Mouse (Mus musculus) retina, postnatal 1 day (tissue): ENCODE measurements around the gene Nova1.
A peak's percentile ranks its signal among the peaks of the same experiment; 100 is the strongest.

ENCODE experiments used
- DNase-seq: peaks from one replicate; pipeline ENCODE4 v3.0.0-alpha.2; 2012

The Nova1 gene

DNA sequence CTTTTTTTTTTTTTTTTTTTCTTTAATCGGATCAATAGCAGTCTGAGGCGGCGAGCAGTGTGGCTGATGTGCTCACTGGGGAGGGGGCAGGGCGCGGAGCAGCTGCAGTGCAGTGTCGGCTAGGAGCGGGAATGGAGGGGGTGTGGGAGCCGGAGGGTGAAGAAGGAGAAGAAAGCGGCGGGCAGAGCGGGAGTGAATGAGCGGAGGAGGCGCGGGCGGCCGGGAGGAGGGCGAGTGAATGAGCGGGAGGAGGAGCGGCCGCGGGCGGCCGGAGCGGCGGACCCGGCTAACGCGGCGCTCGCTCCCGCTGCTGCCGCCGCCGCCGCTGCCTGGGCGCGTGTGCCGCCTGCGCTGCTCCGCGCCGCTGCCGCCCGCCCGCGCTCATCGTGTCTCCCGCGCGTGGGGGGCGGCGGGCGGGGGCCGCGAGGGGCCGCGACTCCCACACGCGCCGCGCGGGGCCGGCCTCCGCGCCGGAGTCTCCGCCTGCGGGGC is at the start of gene Nova1:
Gene Nova1 (minus strand): TSS at position 74 of the 492 bp plus-strand sequence.
- DNase-seq, result peak; percentile 91

DNA sequence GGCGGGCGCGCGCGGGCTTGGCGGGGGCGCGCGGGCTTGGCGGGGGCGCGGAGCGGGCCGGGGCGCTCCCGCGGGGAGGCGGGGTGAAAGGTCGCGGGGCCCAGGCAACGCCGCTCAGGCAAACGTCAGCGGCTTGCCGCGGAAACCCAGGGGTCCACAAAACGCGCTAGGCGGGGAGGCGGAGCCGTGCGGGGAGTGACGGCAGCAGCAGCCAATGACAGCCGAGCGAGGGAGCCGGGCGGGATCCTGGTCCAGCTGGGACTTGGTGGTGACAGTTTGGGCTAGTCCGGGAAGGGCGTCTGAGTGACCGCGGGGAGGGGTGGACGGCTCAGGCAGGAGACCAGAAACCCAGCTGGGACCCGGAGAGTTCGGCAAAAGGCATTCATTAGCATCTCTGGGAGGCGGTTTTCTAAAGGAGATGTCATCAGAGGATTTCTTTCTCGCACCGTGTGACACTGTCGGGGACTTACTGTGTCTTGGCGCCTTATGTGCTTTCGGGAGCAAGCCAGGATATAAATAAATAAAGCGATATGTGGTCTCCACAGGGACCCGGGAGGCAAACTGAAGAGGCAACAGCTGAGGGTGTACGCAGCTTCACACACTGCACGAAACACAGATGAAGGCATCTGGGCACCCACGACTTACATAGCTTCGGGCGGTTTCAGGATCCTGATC is 756 bp upstream of the Nova1 start:
- peak; percentile 97 for DNase-seq

DNA sequence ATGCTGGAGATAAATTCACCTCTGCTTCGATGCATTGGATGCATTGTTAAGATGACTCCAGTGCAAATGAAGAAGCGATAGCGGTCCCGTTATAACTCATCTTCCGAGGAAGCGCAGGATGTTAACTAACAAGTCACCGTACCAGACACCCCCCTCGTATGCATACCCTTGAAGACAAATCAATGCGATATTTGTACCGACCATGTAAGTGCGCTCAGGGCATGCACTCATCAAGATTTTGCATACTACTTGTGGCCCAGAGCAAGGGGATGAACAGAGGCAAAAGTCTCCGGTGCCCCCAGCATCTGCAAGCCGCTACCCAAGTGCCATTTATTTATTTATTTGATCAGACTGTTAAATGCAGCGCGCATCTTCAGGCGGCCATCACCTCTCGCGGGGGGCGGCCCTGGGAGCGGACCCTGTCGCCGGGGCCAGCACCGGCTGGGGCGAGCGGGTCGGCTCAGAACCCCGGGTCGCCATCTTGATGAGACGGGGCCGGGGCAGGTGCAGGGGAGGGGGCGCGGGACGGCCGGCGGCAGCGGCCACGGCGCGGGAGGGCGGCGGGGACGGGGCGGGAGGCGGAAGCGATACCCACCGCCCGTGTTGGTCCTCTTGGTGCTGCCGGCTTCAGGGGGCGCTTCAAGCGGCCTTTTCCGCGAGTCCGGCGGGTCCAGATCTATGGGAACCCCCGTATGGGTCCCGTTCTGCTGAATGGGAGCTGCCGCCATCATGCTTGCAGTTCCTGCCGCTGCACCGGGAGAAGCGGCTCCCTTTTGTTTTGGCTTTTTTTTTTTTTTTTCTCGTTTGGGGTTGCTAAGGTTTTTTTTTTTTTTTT is 491 bp downstream of the Nova1 start:
- DNase-seq, result no peak

DNA sequence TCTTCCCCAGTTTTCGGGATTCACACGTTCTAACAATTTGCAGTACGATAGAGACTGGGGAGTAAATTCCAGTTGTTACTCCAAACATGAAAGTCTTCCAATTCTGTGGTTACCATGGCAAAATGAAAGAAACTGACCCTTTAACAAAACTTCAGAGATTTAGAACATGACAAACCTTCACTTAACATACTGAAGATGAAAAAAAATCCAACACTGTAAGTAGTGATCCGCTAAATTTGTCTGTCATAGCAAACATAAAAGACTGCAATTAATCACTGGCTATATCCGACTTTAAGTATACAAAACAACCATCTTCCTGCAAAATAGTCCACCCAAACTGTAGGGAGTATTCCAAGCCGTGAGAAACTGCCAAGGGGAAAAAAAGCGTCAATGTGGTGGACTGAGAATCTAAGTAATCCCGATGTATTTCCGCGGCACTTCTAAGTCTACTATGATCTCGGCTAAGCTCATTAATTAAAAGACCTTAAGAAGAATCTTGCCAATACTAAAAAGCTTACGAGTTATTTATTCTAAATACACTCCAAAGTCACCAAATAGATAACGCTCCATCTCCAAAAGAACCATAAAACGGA is 1.4 kb downstream of the Nova1 start:
- DNase-seq, result peak; percentile 57

DNA sequence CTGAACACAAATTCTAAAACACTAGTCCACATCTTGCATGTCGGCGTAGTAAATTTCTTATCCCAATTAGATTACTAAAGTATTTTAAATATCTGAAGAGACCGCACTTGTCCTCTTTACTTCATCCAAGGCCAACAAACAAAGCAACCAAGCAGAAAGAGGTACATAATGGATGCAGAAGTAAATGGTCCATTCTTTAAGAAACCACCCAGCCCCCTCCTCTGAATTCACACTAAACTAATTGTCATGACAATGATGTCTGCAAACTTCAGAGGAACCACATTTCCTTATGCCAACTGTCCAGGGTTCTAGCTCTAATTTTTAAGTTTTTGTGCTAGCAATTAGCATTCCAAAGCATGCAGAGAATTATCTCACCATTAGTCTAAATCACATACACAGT is 2.4 kb downstream of the Nova1 start:
- DNase-seq, result peak; percentile 53

DNA sequence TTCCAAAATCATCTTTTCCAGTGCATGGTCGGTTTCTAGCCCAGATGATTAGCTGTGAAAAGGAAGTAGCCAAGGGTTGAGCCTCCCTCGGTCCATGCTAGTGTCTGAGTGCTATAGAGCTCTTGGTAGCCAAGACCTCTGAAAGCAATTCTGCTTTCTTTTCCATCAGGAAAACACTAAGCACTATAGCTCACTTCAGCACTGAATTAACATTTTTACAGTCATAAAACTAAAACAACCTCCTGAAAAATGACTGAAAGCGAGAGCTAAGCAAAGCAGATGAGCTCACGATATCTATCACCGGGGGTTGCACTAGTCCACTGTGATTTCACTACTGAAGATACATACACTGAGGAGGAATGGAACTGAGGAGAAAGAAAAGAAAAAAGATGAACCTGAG is 3.0 kb downstream of the Nova1 start:
- DNase-seq, result no peak

DNA sequence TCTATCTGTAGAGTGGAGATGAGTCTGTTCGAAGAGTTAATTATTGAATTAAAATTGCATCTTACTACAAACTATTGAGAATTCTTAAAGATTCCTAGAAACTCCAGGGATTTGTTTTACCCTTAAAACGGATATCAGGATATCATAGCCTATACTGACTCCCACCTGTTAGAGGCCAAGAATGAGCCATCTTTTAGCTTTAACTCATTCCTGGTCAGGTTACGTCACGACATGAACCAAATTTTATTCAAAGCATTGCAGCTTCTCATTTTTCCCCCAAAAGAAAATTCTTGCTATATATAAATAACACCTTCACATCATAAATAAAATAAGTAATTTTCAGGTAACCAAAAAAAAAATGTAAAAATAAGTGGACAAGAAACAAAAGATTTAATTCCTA is 3.9 kb downstream of the Nova1 start:
- no peak for DNase-seq

DNA sequence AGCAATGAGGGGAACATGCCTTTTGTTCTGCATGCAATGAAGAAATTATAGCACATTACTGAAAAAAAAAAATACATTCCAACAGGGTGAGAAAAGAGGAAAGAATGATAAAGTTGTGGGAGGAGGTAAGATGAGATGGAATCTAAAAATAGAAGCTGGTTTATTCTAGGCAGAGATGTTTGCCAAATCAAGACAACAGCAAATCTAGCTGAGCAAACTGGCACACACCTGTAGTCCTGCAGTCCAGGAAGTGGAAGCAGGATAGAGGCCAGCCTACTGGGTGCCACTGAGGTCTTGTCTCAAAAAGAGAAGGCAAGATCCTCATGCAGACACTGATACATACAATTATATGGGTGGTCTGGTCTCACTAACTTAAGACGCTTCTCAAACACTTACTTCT is 17.4 kb downstream of the Nova1 start:
- no peak for DNase-seq

DNA sequence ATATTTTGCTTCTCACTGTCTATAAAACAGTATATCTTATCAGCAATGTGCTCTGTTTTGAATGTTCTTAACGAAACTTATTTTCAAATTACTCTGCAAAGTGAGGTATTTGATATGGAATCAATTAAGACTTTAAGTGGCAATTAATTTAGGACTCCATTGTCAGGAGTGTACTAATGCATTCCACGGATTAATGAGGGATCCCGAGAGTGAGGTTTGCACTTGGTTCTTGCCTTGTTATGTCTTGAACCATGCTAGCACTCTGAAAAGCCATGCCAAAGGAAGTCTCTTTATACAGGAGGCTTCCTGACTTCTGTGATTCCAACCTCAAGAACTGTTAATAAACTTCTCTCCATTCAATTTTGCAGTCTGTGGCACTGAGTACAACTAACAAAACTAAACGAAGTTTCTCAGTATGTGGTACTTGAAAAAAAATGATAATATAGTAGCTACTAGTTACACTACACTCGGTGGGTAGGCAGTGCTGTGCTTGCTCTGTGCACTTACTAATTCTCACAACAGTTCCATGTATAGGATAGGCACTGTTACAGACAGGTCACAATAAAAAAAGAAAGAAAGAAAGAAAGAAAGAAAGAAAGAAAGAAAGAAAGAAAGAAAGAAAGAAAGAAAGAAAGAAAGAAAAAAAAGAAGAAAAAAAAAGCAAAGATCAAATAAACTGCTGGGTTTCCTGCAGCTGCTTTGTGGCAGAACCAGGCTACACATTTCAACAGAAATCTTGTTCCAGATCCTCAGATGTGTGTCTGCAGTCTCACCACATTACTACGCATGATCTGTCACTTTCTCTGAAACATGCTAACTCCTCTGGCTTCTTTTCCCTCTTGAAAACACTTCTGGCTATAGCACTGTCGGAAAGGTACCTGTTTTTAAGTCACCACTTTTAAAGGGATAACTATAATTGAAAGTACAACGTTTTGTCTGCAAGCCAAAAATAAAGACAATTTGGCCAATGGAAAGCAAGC is 36.1 kb downstream of the Nova1 start:
- peak; percentile 27 for DNase-seq

DNA sequence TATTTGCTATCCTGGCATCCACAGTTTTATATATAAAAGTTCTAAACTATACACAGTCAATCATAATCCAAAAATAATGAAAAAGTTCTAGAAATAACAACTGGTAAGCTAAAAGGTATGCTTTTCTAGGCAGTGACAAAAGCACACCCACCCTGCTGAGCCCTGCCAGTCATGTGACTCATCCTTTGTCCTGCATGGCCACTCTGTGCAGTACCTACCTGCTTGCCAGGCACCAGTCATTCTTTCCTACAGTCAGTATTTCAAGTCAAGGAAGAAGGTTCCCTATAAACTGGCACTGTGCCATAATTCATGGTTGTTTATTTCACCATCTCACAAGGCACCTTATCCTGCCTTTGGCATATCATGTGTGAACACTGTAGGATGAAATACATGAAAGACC is 37.2 kb downstream of the Nova1 start:
- DNase-seq, result no peak

DNA sequence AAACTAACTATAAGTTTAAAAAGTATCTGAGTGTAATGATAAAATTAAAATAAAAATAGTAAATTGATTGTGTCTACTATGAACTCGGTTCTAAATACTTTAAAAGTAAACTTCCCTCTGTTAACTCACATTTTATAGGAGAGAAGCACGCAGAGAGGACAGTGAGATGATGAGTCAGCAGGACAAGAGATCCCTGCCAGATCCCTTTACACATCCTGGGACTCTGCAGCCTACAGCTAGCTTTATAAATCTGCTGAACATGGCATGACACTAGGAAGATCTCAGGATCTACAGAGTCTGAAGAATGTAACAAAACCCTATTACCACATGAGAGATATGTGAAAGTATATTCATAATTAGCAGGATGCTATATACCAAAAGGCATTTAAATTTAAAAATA is 37.7 kb downstream of the Nova1 start:
- no peak for DNase-seq

DNA sequence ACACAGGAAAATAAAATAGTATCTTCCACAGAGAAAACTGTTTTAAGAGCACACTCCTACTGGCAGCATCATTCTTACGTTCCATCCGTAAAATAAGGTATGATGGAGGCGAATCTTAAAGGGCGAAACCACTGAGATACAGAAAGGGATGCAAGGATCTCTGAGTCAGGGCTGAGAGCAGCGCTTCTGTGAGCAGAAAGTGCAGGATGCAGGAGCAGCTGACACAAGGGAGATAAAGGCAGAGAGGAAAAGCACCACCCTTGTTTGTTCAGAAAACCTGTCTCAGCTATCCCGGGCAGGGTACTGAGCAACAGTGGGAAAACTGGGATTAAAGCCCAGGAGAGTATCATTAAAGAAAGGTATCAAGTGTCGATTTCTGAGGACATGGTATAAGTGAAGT is 59.3 kb downstream of the Nova1 start:
- DNase-seq, result peak; percentile 1

DNA sequence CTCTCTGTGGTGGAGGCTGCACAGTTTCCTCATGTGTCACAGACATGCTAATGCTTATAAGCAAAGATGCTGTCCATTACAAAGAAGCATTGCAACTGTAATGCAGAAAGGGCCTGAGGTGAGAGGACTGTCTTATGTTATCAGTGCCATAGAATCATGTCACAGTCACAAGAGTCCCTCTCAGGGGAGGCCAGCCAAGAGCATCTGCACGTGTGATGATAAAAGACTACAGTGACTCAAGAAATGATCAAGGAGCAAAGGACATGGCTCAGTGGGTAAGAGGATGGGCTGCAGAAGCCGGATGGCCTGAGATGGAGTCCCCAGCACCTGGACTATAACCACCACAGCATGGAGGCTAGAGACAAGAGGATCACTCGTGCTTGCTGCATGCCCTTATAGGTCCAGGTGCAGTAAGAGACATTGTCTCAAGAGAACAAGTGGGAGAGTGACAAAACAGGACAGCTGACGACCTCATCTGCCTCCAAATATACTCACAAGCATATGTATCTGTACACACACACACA is 64.3 kb downstream of the Nova1 start:
- peak; percentile 29 for DNase-seq

DNA sequence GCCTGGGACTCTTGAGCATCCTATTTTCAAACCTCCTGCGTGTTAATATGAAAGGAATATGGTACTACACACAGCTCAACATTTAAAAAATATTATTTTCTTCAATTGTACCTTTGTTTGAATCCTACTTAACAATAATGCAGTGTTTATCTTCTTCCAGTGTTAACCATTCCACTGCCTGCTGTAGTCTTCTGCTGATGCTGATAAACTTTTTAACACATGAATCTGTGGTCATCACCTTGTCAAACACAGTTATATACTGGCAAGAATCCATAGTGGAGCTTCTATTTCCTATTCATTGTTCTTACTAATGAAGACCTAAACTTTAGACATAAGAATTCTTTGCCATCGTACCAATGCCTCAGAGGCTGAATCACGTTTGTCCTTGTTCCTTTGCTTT is 65.6 kb downstream of the Nova1 start:
- DNase-seq, result no peak

DNA sequence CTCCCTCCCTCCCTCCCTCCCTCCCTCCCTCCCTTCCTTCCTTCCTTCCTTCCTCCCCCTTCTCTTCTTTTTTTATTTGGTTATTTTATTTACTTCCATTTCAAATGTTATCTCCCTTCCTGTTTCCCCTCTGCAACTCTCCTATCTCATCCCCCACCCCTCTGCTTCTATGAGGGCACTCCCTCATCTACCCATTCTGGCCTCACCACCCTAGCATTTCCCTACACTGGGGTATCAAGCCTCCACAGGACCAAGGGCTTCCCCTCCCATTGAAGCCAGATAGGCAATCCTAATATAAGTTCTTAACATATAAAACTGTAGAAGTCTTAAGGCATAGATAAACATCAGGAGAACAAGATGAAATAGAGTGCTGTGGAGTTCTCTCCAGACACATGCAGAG is 85.5 kb downstream of the Nova1 start:
- no peak for DNase-seq

DNA sequence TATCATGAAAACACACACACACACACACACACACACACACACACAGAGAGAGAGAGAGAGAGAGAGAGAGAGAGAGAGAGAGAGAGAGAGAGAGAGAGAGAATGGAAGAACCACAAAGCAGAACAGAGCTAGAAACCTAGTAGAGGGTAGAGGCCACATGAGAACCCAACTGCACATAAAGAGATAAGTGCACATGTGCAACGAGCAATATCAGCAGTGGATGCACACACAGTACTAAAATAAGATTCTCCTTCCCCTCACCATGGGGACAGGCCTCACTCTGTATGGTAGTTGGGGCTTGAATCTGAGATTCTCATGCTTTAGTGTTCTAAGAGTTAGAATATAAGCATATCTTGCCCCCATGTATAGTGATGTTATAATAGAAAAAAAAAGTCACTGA is 86.8 kb downstream of the Nova1 start:
- DNase-seq, result no peak

DNA sequence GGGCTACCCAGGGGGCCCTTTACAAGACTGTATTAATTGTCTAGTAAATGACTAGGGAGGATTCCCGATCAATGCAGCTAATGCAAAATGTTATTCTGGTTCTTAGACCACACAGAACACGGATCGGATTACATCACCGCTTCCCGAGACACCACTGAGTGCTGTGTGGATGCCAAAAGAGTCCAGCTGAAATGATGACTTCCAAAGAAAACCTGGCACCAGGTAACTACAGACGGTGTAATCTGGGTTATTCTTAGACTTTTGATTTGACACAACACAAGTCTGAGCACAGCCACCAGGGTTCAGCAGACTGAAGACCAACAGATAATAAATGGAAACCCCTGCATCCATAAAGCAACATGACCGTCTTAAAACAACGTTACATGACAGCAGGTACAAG is 96.8 kb downstream of the Nova1 start:
- peak; percentile 8 for DNase-seq

DNA sequence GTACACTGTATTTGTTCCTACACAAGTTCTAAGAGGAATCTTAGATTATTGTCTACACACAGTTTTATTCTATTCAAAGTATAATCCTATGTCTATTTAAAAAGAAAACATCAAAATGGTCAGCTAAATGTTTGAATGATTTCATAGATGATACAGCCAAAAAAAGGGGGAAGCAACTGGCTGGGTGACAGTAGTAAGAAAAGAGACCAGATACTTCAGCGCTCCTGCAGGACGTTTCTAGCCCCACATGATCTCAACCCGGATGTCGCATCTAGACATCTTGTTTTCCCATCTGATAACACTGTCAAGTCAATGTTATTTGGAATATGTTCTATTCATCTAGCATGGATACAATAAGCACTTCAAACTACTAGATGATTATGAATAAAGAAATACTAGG is 99.7 kb downstream of the Nova1 start:
- DNase-seq, result no peak

DNA sequence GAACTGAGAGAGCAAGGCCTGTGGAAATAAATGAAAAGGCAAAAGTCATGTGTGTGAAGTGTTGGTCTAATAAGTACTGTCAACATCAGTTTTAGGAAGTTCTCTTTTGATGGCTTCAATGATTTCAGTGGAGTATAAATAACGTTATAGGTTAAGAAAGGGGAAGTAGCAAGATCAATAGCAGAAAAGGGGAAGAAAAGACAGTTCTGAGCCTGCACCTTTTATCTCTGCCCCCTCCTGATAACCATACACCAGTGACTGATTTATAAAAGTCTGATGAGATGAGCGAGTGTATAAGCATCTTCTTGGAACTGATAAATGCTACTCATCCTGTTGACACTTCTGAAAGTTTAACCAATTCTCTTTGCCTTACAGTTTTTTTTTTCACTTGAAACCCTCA is 108.6 kb downstream of the Nova1 start:
- DNase-seq, result no peak

DNA sequence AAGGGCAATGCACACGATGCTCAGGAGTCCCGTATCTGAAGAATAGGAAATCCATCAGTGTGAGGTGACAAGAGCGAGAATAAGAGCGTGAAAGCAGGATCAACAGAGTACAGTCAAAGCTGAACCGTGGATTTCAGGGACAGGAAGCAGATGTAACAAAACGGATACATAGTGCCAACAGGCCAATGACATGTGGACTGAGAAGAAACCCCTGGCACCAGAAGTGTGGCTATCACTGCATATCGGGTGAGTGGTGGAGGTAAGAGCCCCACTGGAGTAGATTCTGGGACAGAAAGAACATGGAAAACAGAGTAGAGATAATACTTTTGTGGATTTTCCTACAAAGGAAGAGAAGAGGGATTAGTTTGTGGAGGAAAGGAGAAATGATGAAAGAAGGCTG is 109.3 kb downstream of the Nova1 start:
- DNase-seq, result no peak

DNA sequence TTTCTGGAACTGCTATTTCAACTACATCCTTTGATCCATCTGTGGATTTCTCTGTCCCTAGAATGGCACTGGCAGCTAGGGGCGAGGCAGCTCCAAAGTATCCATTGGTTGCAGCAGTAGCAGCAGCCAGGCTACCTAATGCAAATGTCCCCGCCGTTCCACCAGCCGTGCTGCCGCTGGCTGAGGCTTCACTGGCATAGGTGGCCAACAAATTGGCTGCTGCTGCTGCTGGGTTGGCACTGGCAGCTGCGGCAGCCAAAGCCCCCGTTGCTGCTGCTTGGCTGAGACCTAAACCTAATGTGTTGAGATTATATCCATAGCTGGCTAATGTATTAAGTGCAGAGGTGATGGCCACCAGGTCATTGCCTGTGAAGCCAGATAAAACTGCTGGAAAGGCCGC is 118.5 kb downstream of the Nova1 start:
- no peak for DNase-seq

DNA sequence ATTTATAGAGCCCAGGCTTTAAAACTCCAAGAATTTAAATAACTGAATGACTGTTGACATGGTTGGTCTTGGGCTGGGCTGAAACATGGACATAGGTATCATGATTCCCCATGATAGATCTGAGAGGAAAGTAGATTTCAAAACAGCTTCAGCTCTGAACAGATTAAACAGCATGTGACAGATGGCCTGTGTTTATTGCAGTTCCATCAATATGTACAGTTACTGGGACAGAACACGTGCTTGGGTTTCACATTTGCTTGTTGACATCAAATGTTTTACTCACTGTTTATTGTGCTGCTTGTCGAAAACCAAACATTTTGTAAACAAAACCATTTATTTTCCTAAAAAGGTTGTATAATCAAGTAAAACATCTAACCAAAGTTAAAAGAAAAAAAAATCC is 142.4 kb downstream of the Nova1 start:
- DNase-seq, result no peak

DNA sequence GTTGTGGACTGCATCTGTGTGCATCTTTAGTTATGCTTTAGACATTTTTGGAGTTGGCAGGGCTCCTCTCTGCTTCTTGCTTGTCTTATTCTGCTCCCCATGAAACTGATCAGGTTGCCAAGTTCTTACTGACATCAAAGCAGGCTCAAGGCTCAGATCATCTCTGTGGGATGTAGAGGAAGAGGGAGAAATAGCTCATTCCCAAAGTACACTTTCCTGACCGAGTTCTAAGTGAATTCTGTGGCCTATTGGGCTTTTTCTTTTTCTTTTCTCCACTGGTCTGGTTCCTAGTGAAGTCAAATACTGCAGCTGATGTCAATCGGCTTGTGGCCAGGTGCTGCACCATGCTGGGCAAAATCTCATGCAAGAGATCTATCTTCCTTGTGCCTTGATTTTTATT is 152.0 kb downstream of the Nova1 start:
- no peak for DNase-seq
